Mouse (Mus musculus): Measurements from ENCODE around the gene Tmem223. TPM values are rescaled to one million over a fixed set of nuclear protein-coding genes. Genes with fewer than 3 reads are reported as not detected.

Gene Tmem223
- polyA plus RNA-seq, 1 experiment from 2014 or later, result 220 TPM

DNA sequence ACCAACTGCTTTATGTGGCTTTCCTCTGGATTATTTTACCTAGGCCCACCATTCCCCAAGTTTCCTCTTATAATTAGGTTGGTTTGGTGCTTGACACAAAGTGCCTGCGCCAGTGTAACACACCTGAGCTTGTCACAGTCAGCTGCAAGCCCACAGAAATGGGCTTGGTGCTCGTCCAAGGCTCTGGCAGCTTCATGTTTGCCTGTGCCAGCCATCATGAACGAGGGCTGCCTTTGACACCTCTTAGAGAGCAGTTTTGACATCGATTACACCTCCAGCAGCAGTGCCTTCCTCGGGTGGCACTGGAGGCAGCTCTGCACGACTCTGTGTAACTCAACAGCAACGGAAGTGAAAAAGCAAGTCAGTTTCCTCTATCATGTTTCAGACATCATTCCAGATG lies 19.4 kb downstream of the Tmem223 start:
- Histone ChIP-seq H3K27ac (no peak overlapping the region), H3K27me3 (ENCODE audit: insufficient read depth, poor library complexity, severe bottlenecking) (no peaks in the 10 kb centered on the region), H3K36me3 (peaks cover 47% of the 10 kb centered on the region), H3K4me3 (no peak overlapping the region), H3K9me3 (peaks cover 2% of the 10 kb centered on the region; the same call in 1 of the 2 replicates), H3K4me1 (replicated peaks) (peaks cover 19% of the 10 kb centered on the region)
- no peak for DNase-seq (ENCODE audit: low spot score)
- 84% methylated on average over 7 of the region's 7 CpGs for WGBS

DNA sequence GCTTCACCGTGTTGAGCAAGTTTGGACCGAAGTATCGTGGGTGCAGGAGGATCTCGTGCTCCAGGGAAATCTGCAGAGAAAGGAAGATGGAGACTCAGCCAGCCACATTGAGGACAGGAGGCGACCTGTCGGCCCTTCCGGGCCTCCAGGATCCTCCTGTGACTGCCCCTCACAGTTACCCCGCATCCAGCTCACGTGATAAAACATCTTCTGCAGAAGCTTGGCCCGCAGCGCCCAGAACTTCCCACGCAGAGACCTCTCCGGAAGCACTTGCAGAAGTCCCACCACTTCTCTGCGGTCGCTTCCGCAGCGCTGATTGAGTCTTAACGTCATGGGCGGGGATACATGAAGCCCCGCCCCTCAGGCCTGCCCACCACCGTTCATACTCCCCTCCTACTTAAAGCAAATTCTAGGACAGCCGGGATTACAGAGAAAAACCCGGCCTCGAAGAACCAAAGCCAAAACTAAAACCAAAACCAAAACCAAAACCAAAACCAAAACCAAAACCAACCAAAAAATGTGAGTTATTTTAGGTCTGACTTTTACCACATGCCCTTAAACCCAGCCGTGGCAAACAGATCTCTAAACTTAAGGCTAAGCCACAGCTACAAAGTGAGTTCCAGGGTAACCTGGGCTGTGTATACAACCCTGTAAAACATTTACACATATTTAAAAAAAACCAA lies 27.6 kb downstream of the Tmem223 start, which contains the start of gene Polr2g:
Gene Polr2g (minus strand): TSS at position 314 of the 683 bp plus-strand sequence.
- H3K9me3 ChIP-seq, result peaks cover 1% of the 10 kb centered on the region; the same call in 1 of the 2 replicates
- peaks cover 34% of the 10 kb centered on the region for H3K36me3 ChIP-seq
- H3K27me3 ChIP-seq (ENCODE audit: insufficient read depth, poor library complexity, severe bottlenecking), result no peaks in the 10 kb centered on the region
- peak within 1 kb of the TSS; percentile 86 for H3K4me3 ChIP-seq
- peak; percentile 88 for DNase-seq (ENCODE audit: low spot score)
- H3K4me1 ChIP-seq (replicated peaks), result peaks cover 29% of the 10 kb centered on the region
- H3K27ac ChIP-seq, result peak within 1 kb of the TSS; percentile 91
- 1% methylated on average over 25 of the region's 25 CpGs for WGBS

GRCm38 (mm10) chr19:8798947-8799315 lies 28.1 kb downstream of the Tmem223 start:
- Histone ChIP-seq H3K36me3 (peaks cover 34% of the 10 kb centered on the region), H3K4me3 (peak overlapping the region; percentile 86; the same call in 1 of the 2 replicates), H3K27ac (peak overlapping the region; percentile 91; the same call in 1 of the 2 replicates), H3K4me1 (replicated peaks) (peaks cover 34% of the 10 kb centered on the region), H3K9me3 (no peaks in the 10 kb centered on the region), H3K27me3 (ENCODE audit: insufficient read depth, poor library complexity, severe bottlenecking) (no peaks in the 10 kb centered on the region)
- no peak for DNase-seq (ENCODE audit: low spot score)

DNA sequence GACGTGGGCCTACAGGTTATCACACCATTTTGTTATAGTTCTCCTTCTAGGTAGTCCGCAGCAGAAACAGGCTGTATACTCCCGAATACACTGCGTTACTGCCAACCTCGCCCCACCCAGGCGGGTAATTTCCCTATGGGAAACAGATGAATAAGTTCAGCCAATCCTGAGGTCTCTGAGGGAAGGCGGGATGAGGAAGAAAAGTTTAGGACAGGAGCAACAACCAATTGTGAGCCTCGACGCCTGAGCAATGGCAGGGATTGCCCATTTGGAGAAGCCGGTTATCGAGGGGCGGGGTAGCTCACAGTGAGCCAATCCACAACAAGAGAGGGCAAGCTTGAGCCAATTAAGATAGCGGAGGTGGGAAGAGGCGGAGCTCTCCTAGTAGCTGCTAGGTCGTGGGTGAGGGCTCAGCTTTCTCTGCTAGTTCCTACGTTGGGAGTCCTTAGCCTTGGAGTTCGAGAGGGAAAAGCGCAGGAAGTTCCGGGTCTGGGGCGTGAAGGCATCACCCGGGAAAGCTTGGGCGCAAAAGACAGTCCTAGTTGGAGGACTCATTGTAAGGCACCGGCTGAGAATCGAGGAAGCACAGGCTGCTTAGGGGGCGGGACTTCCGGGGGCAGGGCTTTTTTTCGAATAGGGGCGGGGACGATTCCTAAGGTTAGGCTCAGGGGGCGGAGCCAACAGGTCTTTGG lies 31.5 kb downstream of the Tmem223 start, which contains the start of gene Zbtb3:
Gene Zbtb3 (plus strand): TSS at position 426 of the 692 bp plus-strand sequence.
- Histone ChIP-seq H3K4me3 (peak within 1 kb of the TSS; percentile 69), H3K27ac (peak within 1 kb of the TSS; percentile 94), H3K36me3 (peaks cover 41% of the 10 kb centered on the region), H3K4me1 (replicated peaks) (peaks cover 32% of the 10 kb centered on the region), H3K9me3 (no peaks in the 10 kb centered on the region), H3K27me3 (ENCODE audit: insufficient read depth, poor library complexity, severe bottlenecking) (no peaks in the 10 kb centered on the region)
- WGBS, result under 1% methylated on average over 30 of the region's 30 CpGs
- DNase-seq (ENCODE audit: low spot score), result peak; percentile 96

DNA sequence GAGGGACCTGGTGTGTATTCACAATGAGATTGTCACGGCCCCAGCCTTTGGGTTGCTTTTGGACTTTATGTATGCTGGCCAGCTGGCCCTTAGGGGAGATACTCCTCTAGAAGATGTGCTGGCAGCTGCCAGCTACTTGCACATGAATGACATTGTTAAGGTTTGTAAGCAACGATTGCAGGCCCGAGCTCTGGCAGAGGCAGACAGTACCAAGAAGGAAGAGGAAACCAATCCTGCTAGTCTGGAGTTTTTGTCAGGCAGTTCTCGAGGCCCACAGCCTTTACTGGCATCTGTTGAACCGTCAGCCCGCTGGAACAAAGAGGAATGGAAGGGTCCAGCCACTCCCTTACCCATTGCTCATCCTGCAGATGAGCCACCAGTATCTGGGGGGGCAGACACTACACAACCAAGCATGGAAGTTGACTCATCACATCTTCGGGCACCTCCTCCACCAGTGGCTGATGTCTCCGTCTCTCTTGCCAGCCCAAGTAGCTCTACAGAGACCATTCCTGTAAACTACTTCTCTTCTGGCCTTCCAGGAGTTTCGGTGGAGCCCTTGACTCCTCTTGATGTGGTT lies 32.5 kb downstream of the Tmem223 start:
- Histone ChIP-seq H3K4me1 (replicated peaks) (peaks cover 25% of the 10 kb centered on the region), H3K36me3 (peaks cover 52% of the 10 kb centered on the region), H3K9me3 (no peaks in the 10 kb centered on the region), H3K27ac (peak overlapping the region; percentile 94), H3K27me3 (ENCODE audit: insufficient read depth, poor library complexity, severe bottlenecking) (no peaks in the 10 kb centered on the region), H3K4me3 (peak overlapping the region; percentile 69)
- DNase-seq (ENCODE audit: low spot score), result no peak
- 91% methylated on average over 9 of the region's 9 CpGs for WGBS

DNA sequence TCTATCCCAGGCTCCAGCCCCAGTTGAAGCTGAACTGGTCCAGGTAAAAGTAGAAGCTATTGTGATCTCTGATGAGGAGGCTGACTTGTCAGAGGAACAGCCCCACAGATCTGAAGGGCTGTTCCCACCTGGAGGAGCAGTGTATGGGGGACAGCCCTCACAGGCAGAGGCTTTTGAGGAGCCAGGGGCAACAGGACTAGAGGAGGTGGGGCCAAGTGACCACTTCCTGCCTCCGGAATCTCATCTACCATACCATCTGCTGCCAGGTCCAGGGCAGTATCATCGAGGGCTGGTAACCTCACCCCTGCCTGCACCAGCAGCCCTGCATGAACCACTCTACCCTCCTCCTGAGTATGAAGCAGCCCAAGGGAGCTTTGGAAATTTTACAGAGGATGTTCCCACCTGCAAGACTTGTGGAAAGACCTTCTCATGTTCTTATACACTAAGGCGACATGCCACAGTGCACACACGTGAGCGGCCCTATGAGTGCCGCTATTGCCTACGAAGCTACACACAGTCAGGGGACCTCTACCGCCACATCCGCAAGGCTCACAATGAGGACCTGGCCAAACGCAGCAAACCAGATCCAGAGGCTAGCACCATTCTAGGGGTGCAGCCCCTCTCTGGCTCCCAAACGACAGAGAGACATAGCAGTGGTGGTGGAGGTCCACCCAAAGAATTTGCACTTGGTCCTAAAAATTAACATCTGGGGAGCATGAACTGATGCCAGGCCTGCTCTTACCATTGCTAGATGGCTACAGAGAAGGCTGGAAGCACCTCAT lies 33.3 kb downstream of the Tmem223 start:
- DNase-seq (ENCODE audit: low spot score), result no peak
- no peaks in the 10 kb centered on the region for H3K9me3 ChIP-seq
- peaks cover 19% of the 10 kb centered on the region for H3K4me1 ChIP-seq (replicated peaks)
- 0 out of 2 replicates have a peak overlapping the region, but pooled peaks have one; percentile 69 for H3K4me3 ChIP-seq
- H3K27ac ChIP-seq, result no peak overlapping the region
- H3K36me3 ChIP-seq, result peaks cover 59% of the 10 kb centered on the region
- WGBS, result 90% methylated on average over 11 of the region's 11 CpGs
- H3K27me3 ChIP-seq (ENCODE audit: insufficient read depth, poor library complexity, severe bottlenecking), result no peaks in the 10 kb centered on the region

GRCm38 (mm10) chr19:8806810-8807209 lies 36.0 kb downstream of the Tmem223 start:
- Histone ChIP-seq H3K27ac (no peak overlapping the region), H3K4me1 (replicated peaks) (peaks cover 16% of the 10 kb centered on the region), H3K4me3 (no peak overlapping the region), H3K9me3 (no peaks in the 10 kb centered on the region), H3K27me3 (ENCODE audit: insufficient read depth, poor library complexity, severe bottlenecking) (no peaks in the 10 kb centered on the region), H3K36me3 (peaks cover 86% of the 10 kb centered on the region)
- 91% methylated on average over 5 of the region's 5 CpGs for WGBS
- DNase-seq (ENCODE audit: low spot score), result no peak

DNA sequence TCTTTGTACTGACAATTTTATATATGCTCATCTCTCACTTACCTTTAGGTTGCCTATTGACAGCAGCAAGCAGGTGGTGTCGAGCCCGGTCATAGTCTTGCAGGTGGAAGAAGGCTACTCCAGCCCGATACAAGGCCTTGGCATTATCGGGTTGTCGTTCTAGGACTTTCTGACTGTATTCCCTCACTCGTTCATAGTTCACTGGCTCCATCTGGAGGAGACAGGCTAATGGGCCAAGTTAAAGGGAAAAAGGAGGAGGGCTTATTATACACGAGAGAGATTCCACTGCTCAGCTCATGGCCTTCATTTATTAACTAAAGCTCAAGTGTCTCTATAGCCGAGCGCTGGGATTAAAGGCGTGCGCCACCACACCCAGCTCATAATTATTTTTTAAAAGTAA lies 45.0 kb downstream of the Tmem223 start:
- no peaks in the 10 kb centered on the region for H3K27me3 ChIP-seq (ENCODE audit: insufficient read depth, poor library complexity, severe bottlenecking)
- no peak overlapping the region for H3K27ac ChIP-seq
- no peak for DNase-seq (ENCODE audit: low spot score)
- no peaks in the 10 kb centered on the region for H3K9me3 ChIP-seq
- 90% methylated on average over 11 of the region's 11 CpGs for WGBS
- peaks cover 27% of the 10 kb centered on the region for H3K4me1 ChIP-seq (replicated peaks)
- H3K36me3 ChIP-seq, result peaks cover 62% of the 10 kb centered on the region
- H3K4me3 ChIP-seq, result no peak overlapping the region

DNA sequence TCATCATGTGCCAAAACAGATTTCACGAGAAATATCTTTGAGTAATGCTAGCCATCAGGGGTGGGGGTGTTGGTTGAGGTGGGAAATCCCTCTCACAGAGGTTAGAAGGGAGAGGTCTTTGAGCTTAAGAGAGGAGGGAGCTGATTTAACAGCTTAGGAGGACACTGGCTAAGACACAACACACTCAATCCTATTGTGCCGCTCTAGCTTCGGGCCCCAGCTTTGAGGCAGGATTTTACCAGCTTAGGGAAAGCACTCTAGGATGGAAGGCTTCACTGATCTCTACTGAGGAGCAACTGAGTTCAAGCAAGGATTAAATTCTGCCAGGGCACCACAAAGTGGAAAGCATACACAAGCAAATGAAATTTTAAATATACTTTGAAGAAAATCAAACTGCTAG lies 46.2 kb downstream of the Tmem223 start:
- no peak overlapping the region for H3K27ac ChIP-seq
- H3K36me3 ChIP-seq, result peaks cover 55% of the 10 kb centered on the region
- peaks cover 36% of the 10 kb centered on the region for H3K4me1 ChIP-seq (replicated peaks)
- DNase-seq (ENCODE audit: low spot score), result no peak
- no peaks in the 10 kb centered on the region for H3K27me3 ChIP-seq (ENCODE audit: insufficient read depth, poor library complexity, severe bottlenecking)
- H3K9me3 ChIP-seq, result no peaks in the 10 kb centered on the region
- peak overlapping the region; percentile 100 for H3K4me3 ChIP-seq
- 83% methylated on average over 3 of the region's 3 CpGs for WGBS

DNA sequence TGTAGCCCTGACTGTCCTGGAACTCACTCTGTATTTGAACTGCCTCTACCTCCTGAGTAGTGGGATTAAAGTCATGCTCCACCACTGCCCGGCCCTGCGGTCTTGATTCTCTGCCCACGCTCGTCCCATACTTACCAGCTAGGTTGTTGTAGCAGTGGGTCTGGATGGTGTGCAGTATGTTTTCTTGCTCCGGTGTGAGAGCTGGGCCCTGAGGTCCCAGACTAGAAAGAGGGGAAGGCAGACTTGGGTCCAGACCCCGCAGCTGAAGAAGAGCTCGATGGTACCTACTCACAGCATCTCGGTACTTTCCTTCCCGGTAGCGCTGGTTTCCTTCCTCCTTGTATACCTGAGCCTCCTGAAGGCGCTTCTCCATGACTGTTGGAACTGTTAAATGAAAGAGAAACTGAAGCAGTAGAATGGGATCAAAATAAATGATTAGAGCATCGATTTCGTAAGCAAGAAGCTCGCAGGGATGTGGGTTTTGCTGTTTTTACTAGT lies 47.6 kb downstream of the Tmem223 start:
- peak overlapping the region; percentile 98 for H3K27ac ChIP-seq
- H3K4me1 ChIP-seq (replicated peaks), result peaks cover 48% of the 10 kb centered on the region
- H3K9me3 ChIP-seq, result no peaks in the 10 kb centered on the region
- H3K36me3 ChIP-seq, result peaks cover 54% of the 10 kb centered on the region
- H3K4me3 ChIP-seq, result peak overlapping the region; percentile 100
- no peak for DNase-seq (ENCODE audit: low spot score)
- WGBS, result 37% methylated on average over 14 of the region's 14 CpGs
- no peaks in the 10 kb centered on the region for H3K27me3 ChIP-seq (ENCODE audit: insufficient read depth, poor library complexity, severe bottlenecking)

DNA sequence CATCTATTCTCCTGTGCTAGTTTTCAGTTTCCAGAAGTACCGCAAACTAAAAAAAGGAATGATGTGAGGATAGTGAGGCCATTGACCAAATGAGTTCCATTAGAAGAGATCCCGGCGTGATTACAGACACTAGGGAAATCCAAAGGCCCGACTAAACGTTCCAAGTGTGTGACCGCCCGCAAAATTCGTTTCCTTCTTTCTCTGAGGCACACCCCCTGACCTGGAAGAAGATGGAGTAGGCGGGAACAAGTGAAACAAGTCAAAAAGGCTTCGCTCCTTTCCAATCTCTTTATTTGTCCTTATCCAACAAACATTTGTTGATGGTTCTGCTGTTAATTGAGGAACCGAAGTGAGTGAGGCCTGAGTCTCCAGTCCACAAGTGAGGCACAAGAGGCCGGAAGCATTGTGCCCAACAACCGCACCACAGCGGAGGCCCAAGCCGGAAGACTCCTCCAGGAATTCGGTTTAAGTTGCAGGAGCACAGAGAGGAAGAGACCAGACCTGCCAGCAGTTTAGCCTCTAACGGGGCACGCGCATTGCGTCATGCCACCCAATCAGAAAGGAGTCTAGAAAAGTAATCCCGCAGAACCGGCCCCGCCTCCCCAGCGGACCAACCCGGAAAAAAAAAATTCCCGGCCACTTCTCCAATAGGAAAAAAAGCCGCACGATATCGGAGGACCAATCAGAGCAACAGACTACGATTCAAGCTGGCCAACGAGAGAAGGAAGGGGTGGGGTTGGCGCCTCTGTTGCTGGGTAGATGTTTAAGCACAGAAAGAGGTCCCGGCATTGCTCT lies 48.2 kb downstream of the Tmem223 start, which contains the start of gene Ttc9c:
Gene Ttc9c (minus strand): TSS at position 533 of the 795 bp plus-strand sequence.
- DNase-seq (ENCODE audit: low spot score), result peak; percentile 97
- Histone ChIP-seq H3K27ac (peak within 1 kb of the TSS; percentile 98), H3K36me3 (peaks cover 54% of the 10 kb centered on the region), H3K4me3 (peak within 1 kb of the TSS; percentile 100), H3K9me3 (no peaks in the 10 kb centered on the region), H3K4me1 (replicated peaks) (peaks cover 48% of the 10 kb centered on the region), H3K27me3 (ENCODE audit: insufficient read depth, poor library complexity, severe bottlenecking) (no peaks in the 10 kb centered on the region)
- under 1% methylated on average over 33 of the region's 33 CpGs for WGBS
